Mouse (Mus musculus) bone marrow, adult 2 months (tissue): ENCODE measurements around the gene Sox2.

ENCODE experiments used
- CTCF ChIP-seq: fragments of 200-500 bp; IDR thresholded peaks from 2 replicates; pipeline ENCODE4 v1.5.1; 2011; ENCODE audit warnings: low read length, control low read depth; ENCODE audit not compliant: control insufficient read depth, insufficient read depth
- POLR2A ChIP-seq: fragments of 200-500 bp; IDR thresholded peaks from 2 replicates; pipeline ENCODE4 v1.6.1; 2011; ENCODE audit warnings: low read depth, mild to moderate bottlenecking, control low read depth, low read length, borderline replicate concordance; ENCODE audit not compliant: control insufficient read depth

GRCm38 (mm10) chr3:34653977-34654500, 3.8 kb downstream of the Sox2 start:
- TF ChIP-seq CTCF (no peak), POLR2A (no peak)
